Mouse (Mus musculus) heart, embryonic 12.5 days (tissue): ENCODE measurements around the gene Kcnip2. TPM values are rescaled to one million over a fixed set of nuclear protein-coding genes. Genes with fewer than 3 reads are reported as not detected.

Experiments used
- ATAC-seq: fragments of 200-750 bp; cut with Nextera tagmentation; 2 replicates; pipeline ENCODE4 v1.8.0; 2017; ENCODE audit warnings: moderate TSS enrichment, moderate library complexity; ENCODE audit not compliant: insufficient number of reproducible peaks, low FRiP score
- H3K27ac ChIP-seq: fragments of 300-500 bp; sonication (generic); 2 replicates; pipeline ENCODE4 v1.5.1; 2016; ENCODE audit warnings: mild to moderate bottlenecking, moderate library complexity; ENCODE audit not compliant: poor library complexity, severe bottlenecking
- H3K27me3 ChIP-seq: fragments of 300-500 bp; sonication (generic); replicated peaks from 2 replicates; pipeline ENCODE4 v1.6.1; 2016; ENCODE audit warnings: mild to moderate bottlenecking, moderate library complexity
- H3K36me3 ChIP-seq: fragments of 300-500 bp; sonication (generic); 2 replicates; pipeline ENCODE4 v1.6.1; 2016; ENCODE audit warnings: mild to moderate bottlenecking, moderate library complexity
- H3K4me1 ChIP-seq: fragments of 300-500 bp; sonication (generic); replicated peaks from 2 replicates; pipeline ENCODE4 v1.6.1; 2016; ENCODE audit warnings: mild to moderate bottlenecking
- H3K4me2 ChIP-seq: fragments of 300-500 bp; sonication (generic); 2 replicates; pipeline ENCODE4 v1.6.1; 2016; ENCODE audit warnings: mild to moderate bottlenecking, moderate library complexity
- H3K4me3 ChIP-seq: fragments of 300-500 bp; sonication (generic); 2 replicates; pipeline ENCODE4 v1.5.1; 2016; ENCODE audit warnings: mild to moderate bottlenecking
- H3K9ac ChIP-seq: fragments of 300-500 bp; sonication (generic); 2 replicates; pipeline ENCODE4 v1.6.1; 2016; ENCODE audit warnings: mild to moderate bottlenecking, moderate library complexity
- H3K9me3 ChIP-seq: fragments of 300-500 bp; sonication (generic); replicated peaks from 2 replicates; pipeline ENCODE4 v1.6.1; 2016; ENCODE audit warnings: mild to moderate bottlenecking, moderate library complexity
- WGBS: fragments of 180-500 bp; shearing (Covaris S2); methylation state at CpG from one replicate; pipeline ENCODE4 v1.1.7; 2016; 5-methylcytosine and 5-hydroxymethylcytosine counted together
- polyA plus RNA-seq: library from polyadenylated mRNA; unstranded; fragments of >200 nt; fragmentation: Nextera tagmentation; extraction: Ambion mirVana; gene quantifications from 2 replicates; pipeline ENCODE4 v1.2.1, GENCODE M21; 2016

The Kcnip2 gene
- polyA plus RNA-seq, 1 experiment from 2014 or later = 0.56 TPM

DNA sequence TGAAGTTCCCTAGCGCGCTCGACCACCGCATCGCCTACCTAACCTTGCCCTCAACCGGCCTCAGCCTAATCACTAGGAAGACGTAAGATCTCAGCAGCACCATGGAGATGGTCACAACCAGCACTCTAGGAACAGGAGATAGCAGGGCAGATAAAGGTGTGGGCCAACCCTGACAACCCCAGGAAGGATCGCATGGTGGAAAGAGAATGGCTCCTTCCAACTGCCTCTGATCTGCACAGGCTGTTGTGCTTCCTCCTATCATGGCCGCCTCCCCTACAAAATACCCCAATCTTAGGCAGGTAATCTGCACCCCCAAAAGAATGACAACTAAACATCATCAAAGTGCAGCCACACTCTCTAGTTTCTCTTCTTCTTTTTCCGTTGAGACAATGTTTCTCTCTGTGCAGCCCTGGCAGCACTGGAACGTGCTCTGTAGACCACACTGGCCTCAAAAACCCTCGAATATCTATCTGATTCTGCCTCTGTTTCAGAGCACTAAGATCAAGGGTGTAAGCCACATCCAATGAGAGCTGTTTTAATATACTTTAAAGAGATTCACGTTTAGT, 35.4 kb downstream of the Kcnip2 start:
- H3K27me3 ChIP-seq = no peaks in the 10 kb centered on the region
- no peak overlapping the region for H3K27ac ChIP-seq
- peaks cover 50% of the 10 kb centered on the region for H3K36me3 ChIP-seq
- peak overlapping the region; percentile 76 for H3K4me3 ChIP-seq
- peak overlapping the region; percentile 75 for H3K4me2 ChIP-seq
- no peaks in the 10 kb centered on the region for H3K9me3 ChIP-seq
- ATAC-seq = no peak
- WGBS = 79% methylated on average over 13 of the region's 13 CpGs
- peaks cover 24% of the 10 kb centered on the region for H3K4me1 ChIP-seq
- 0 out of 2 replicates have a peak overlapping the region, but pooled peaks have one; percentile 4 for H3K9ac ChIP-seq

DNA sequence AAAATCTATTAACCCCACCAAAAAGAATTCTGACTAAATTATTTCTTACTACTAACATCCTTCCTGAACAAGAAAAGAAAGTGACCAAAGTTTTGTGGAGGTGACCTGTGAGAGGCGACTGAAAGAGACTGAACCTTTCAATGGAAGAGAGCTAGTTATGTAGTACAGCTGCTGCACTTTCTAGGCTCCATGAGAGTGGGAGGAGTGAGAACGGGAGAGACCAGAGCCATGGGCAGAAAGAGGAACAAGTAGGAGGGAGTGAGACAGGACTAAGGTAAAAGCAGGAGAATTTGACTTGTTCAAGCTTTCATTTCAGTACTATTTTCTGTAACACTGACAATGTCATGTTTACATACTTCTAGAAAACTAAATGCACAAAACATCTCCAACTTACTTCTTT, 40.4 kb downstream of the Kcnip2 start:
- Histone ChIP-seq H3K27me3 (no peaks in the 10 kb centered on the region), H3K27ac (no peak overlapping the region), H3K36me3 (peaks cover 93% of the 10 kb centered on the region), H3K4me3 (no peak overlapping the region), H3K9ac (no peak overlapping the region), H3K9me3 (no peaks in the 10 kb centered on the region), H3K4me1 (peaks cover 8% of the 10 kb centered on the region), H3K4me2 (no peak overlapping the region)
- WGBS = 78% methylated on average over 2 of the region's 2 CpGs
- ATAC-seq = no peak

DNA sequence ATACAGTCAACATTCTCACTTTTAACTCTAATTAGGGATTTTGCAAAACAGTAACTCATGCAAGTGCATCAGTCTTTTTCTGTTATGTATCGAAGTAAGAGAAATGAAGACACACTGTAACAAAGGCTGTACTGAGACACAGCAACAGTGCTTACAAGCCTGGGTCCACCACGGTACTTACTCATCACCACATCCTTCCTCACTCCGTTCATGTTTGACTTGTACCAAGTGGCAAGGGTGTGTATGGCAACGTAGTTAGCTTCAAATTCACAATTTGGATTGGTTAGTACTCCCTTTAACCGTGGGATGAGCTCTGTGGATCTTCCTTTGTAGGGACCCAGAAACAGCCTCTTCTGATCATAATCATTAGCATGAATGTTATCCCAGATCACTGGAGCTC, 44.4 kb downstream of the Kcnip2 start:
- H3K4me1 ChIP-seq = no peaks in the 10 kb centered on the region
- no peaks in the 10 kb centered on the region for H3K27me3 ChIP-seq
- no peaks in the 10 kb centered on the region for H3K9me3 ChIP-seq
- H3K4me3 ChIP-seq = no peak overlapping the region
- ATAC-seq = no peak
- WGBS = 92% methylated on average over 5 of the region's 5 CpGs
- H3K4me2 ChIP-seq = no peak overlapping the region
- H3K27ac ChIP-seq = no peak overlapping the region
- no peak overlapping the region for H3K9ac ChIP-seq
- H3K36me3 ChIP-seq = peaks cover 94% of the 10 kb centered on the region

DNA sequence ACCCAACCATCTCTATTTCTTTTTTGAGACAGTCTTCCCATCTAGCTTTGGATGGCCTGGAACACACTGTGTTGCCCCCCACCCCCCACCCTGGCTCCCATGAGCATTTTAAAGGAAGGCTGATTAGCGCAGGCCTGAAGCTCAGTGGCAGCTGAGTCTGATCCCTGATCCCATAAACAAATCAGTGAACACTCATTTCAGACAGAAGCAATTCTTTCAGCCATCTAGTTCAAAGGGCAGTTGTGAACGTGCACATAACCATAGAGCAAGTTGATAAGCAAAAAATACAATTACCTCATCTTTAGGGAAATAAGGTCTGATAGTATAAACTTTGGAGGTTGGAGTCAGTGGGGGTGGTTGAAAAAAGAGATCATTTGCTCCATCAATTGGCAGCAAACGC, 55.1 kb downstream of the Kcnip2 start:
- no peak overlapping the region for H3K27ac ChIP-seq
- no peaks in the 10 kb centered on the region for H3K9me3 ChIP-seq
- no peak overlapping the region for H3K9ac ChIP-seq
- 66% methylated on average over 3 of the region's 3 CpGs for WGBS
- H3K4me2 ChIP-seq = no peak overlapping the region
- H3K27me3 ChIP-seq = no peaks in the 10 kb centered on the region
- H3K4me1 ChIP-seq = no peaks in the 10 kb centered on the region
- no peak for ATAC-seq
- no peak overlapping the region for H3K4me3 ChIP-seq
- peaks cover 87% of the 10 kb centered on the region for H3K36me3 ChIP-seq

DNA sequence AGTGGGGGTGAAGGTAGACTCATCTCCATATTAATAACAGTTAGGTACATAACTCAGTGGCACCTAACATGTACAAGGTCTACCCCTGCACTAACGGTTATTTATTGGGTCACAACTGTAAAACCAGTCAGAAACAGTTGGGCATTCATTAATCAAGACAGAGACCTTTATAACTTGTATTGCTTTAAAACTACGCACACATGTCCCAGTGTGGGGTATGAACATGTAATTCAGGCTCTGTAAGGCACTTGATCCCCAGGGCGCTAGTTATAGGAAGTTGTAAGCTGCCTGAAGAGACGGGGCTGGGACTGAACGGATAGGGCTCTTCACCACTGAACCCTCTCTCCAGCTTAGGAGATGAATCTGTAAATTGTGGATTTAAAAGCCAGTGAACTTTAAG, 57.2 kb downstream of the Kcnip2 start:
- H3K4me1 ChIP-seq = no peaks in the 10 kb centered on the region
- no peak overlapping the region for H3K4me2 ChIP-seq
- H3K9me3 ChIP-seq = no peaks in the 10 kb centered on the region
- no peak overlapping the region for H3K9ac ChIP-seq
- WGBS = 96% methylated on average over 5 of the region's 5 CpGs
- H3K36me3 ChIP-seq = peaks cover 91% of the 10 kb centered on the region
- ATAC-seq = no peak
- no peaks in the 10 kb centered on the region for H3K27me3 ChIP-seq
- H3K27ac ChIP-seq = no peak overlapping the region
- H3K4me3 ChIP-seq = no peak overlapping the region

DNA sequence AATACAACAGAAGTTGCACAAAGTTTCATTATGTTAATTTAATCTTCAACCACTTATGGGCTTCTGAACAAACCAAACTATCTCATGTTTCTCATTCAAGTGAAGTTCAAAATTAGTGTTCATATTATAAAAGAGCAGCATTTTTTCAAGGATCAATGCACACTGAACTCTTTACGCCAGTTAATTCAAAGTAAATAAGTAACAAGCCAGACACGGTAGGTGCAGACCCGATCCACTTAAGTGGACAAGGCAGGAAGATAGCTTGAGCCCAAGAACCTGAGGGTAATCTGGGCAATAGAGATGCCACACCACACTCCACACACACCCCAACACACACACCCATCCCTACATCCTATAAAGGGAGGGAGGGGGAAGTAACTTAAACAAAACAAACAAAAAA, 62.3 kb downstream of the Kcnip2 start:
- H3K27me3 ChIP-seq = no peaks in the 10 kb centered on the region
- no peak overlapping the region for H3K4me2 ChIP-seq
- ATAC-seq = no peak
- no peak overlapping the region for H3K9ac ChIP-seq
- no peaks in the 10 kb centered on the region for H3K9me3 ChIP-seq
- WGBS = 93% methylated on average over 3 of the region's 3 CpGs
- no peak overlapping the region for H3K4me3 ChIP-seq
- peaks cover 66% of the 10 kb centered on the region for H3K36me3 ChIP-seq
- no peak overlapping the region for H3K27ac ChIP-seq
- H3K4me1 ChIP-seq = peaks cover 8% of the 10 kb centered on the region

DNA sequence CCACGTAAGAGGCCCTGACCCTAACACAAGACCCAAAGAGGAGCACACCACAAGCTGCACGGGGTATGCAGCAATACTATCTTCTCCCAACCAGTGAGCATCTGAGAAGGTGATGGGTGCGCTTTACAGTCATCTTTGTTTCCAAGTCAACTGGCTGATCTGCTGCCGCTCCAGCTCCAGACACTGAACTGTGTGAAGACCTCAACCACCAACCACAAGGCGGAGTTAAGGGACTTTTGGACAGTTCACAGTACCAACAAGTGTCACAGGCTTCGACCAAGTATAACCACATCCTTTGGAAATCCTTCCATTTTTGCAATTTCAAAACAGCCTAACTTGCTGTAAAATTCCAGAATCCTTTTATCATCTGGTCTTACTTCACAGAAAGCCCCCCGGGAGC, 64.0 kb downstream of the Kcnip2 start:
- ATAC-seq = no peak
- Histone ChIP-seq H3K27ac (no peak overlapping the region), H3K36me3 (peaks cover 49% of the 10 kb centered on the region)

DNA sequence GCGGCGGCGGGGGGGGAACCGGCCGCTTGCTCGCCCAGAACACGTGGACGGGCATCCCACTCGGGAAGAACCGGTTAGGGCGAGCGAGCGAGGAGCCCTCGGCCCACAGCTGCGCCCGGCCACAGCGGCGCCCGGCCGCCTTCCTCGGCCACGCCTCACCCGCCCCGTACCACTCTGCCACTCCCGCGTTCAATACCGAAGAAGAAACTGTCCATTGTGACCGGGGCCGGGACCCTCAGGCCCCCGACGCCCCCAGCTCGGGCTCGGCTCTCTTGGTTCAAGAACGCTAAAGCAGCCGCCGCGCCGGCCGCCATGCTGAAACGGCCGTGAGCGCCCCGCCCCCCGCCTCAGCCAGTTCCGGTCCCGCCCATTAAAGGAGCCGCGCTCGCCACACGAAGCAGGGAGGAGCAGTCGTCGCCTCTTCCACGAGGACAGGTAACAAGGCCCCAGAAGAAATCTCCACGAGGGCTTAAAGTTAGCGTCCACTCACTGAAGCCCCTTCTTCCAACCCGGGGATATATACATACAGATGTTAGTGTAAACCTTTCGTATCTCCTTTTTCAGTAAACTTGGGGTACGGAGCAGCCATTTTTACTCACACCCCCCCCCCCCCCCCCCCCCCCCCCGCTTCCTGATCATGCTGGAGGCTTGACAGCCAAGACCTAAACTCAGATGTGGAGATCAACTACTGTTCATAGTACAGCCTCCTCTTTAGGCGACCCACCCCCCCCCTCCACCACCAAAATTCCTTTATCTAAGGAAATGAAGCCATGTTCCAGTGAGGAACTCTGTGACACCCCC, 66.4 kb downstream of the Kcnip2 start, which contains the start of gene Npm3:
Gene Npm3, minus strand, starts transcription at position 349 of the 801 bp plus-strand sequence.
- no peaks in the 10 kb centered on the region for H3K9me3 ChIP-seq
- peaks cover 22% of the 10 kb centered on the region for H3K27me3 ChIP-seq
- peak; percentile 73 for ATAC-seq
- WGBS = under 1% methylated on average over 57 of the region's 60 CpGs
- no peak within 1 kb of the TSS for H3K27ac ChIP-seq
- H3K36me3 ChIP-seq = peaks cover 25% of the 10 kb centered on the region
- peak within 1 kb of the TSS; percentile 99 for H3K4me3 ChIP-seq
- H3K4me1 ChIP-seq = peaks cover 41% of the 10 kb centered on the region
- peak within 1 kb of the TSS; percentile 98 for H3K9ac ChIP-seq
- H3K4me2 ChIP-seq = peak within 1 kb of the TSS; percentile 99

More for the DNA sequence above, 64.0 kb downstream of the Kcnip2 start:
- H3K9ac ChIP-seq = no peak overlapping the region
- 86% methylated on average over 7 of the region's 7 CpGs for WGBS
- H3K4me1 ChIP-seq = peaks cover 21% of the 10 kb centered on the region
- no peaks in the 10 kb centered on the region for H3K27me3 ChIP-seq
- H3K9me3 ChIP-seq = no peaks in the 10 kb centered on the region
- H3K4me2 ChIP-seq = no peak overlapping the region
- H3K4me3 ChIP-seq = no peak overlapping the region

DNA sequence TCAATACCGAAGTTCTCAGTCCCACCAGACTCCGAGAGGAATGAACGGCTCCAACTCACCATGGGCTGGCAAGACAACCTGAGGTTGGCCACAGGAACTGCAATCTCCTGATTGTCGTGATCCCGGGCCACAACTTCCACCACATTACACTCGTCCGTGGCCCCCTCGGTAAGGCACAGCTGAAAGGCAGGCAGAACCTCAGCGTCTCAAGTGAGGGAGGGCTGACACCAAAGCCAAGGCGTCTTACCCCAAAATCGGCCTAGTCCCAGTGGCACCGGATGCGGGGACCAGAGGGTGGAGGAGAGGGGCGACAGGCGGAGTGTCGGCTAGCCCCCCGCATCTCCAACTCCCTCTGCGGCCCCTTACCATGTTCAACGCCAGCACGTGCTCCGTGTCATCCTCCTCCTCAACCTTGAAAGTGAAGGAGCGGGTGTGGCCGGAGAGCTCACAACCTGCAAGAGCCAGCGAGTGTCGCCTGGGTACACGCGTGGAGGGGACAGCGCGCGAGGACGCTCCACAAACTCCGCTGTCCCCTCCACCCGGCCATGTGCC, 67.1 kb downstream of the Kcnip2 start:
- Histone ChIP-seq H3K27me3 (peaks cover 28% of the 10 kb centered on the region), H3K36me3 (peaks cover 19% of the 10 kb centered on the region), H3K27ac (no peak overlapping the region), H3K9me3 (no peaks in the 10 kb centered on the region), H3K4me2 (peak overlapping the region; percentile 99), H3K9ac (peak overlapping the region; percentile 98), H3K4me1 (peaks cover 41% of the 10 kb centered on the region), H3K4me3 (peak overlapping the region; percentile 99)
- WGBS = under 1% methylated on average over 33 of the region's 33 CpGs
- ATAC-seq = peak; percentile 3; the same call in 1 of the 2 replicates

DNA sequence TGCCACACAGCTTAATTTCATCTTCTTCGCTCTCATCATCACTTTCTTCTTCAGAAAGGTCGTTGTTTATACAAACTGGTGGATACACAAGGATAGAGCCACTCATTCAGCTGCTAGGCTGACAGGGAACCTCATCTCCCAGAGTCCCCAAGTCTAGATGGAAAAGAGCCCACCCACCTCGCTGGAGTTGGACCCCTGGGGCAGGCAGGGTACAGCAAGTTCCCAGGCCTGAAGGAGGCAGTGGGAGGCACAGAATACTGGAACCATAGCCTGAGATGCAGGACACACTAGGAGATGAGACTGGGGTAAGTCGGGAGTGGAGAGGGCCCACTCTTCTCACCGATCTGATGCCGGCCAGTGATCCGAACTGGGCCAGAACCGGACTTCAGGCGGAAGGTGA, 67.7 kb downstream of the Kcnip2 start:
- Histone ChIP-seq H3K27me3 (peaks cover 34% of the 10 kb centered on the region), H3K36me3 (peaks cover 15% of the 10 kb centered on the region), H3K27ac (no peak overlapping the region), H3K9me3 (no peaks in the 10 kb centered on the region), H3K4me1 (peaks cover 41% of the 10 kb centered on the region), H3K4me2 (peak overlapping the region; percentile 99), H3K4me3 (peak overlapping the region; percentile 99), H3K9ac (peak overlapping the region; percentile 98; the same call in 1 of the 2 replicates)
- 33% methylated on average over 9 of the region's 9 CpGs for WGBS
- no peak for ATAC-seq

DNA sequence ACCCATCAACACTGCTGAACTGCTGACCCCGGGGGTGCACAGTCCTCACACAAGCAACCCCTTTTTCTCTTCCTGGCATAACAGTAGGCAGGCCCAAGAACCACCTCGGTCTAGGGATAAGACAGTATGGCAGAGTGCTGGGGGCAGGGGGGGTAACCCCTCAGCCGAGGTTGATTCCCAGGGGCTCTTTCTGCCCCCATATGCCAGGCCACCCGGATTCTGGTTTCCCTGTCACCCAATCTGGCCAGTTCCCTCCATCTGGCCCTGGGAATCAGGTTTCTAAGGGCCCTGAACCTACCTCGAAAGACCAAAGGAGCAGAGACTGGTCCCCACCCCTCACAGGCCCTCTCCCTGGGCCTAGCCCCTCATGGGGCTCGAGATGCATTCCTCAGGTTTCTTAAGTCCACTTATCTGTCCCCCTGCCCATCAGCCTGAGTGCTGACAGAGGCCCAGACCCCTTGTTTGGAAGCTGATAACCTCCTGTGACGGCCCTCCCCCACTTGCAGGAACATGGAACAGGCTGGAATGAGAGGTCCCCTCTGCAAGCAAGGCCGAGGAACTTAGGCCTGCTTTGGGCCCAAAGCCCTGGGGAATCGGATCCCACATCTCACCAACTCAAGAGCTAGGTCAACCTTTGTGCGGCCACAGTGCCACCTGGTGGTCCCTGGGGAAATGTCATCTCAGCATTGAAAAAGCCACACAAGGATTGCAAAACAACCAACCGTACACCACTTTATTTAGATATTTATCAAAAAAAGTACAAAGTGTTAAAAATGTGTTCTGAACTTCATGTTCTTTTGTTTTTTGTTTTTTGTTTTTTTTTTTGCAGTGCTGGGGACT, 68.6 kb downstream of the Kcnip2 start:
- no peak overlapping the region for H3K9ac ChIP-seq
- H3K27me3 ChIP-seq = peaks cover 44% of the 10 kb centered on the region
- H3K27ac ChIP-seq = no peak overlapping the region
- H3K4me2 ChIP-seq = no peak overlapping the region
- H3K9me3 ChIP-seq = no peaks in the 10 kb centered on the region
- WGBS = 15% methylated on average over 11 of the region's 11 CpGs
- no peak overlapping the region for H3K4me3 ChIP-seq
- H3K36me3 ChIP-seq = peaks cover 7% of the 10 kb centered on the region
- ATAC-seq = no peak
- peaks cover 49% of the 10 kb centered on the region for H3K4me1 ChIP-seq
